Mouse (Mus musculus) limb, embryonic 14.5 days (tissue): Measurements from ENCODE around the gene Slc25a54. TPM values are rescaled to one million over a fixed set of nuclear protein-coding genes. Genes with fewer than 3 reads are reported as not detected.
A peak's percentile ranks its signal among the peaks of the same experiment; 100 is the strongest.

Experiments used
- ATAC-seq: fragments of 200-750 bp; cut with Nextera tagmentation; 2 replicates; pipeline ENCODE4 v1.8.0; 2017; ENCODE audit warnings: low read depth, moderate number of reproducible peaks, moderate TSS enrichment; ENCODE audit not compliant: low FRiP score
- DNase-seq: peaks from one replicate; pipeline ENCODE4 v3.0.0-alpha.2; 2015; ENCODE audit warnings: low spot score
- H3K27ac ChIP-seq: fragments of 300-500 bp; sonication (generic); replicated peaks from 2 replicates; pipeline ENCODE4 v1.5.1; 2014; ENCODE audit warnings: low read depth, mild to moderate bottlenecking, low read length, moderate library complexity, mixed read lengths
- H3K27me3 ChIP-seq: fragments of 300-500 bp; sonication (generic); 2 replicates; pipeline ENCODE4 v1.6.1; 2014; ENCODE audit warnings: low read length, mixed read lengths; ENCODE audit not compliant: control insufficient read depth, insufficient read depth
- H3K36me3 ChIP-seq: fragments of 300-500 bp; sonication (generic); 2 replicates; pipeline ENCODE4 v1.6.1; 2014; ENCODE audit warnings: mild to moderate bottlenecking, low read length, moderate library complexity, mixed read lengths; ENCODE audit not compliant: control insufficient read depth, insufficient read depth
- H3K4me1 ChIP-seq: fragments of 300-500 bp; sonication (generic); 2 replicates; pipeline ENCODE4 v1.6.1; 2014; ENCODE audit warnings: antibody characterized with exemption, low read length, mixed read lengths; ENCODE audit not compliant: control insufficient read depth, insufficient read depth
- H3K4me2 ChIP-seq: fragments of 300-500 bp; sonication (generic); replicated peaks from 2 replicates; pipeline ENCODE4 v1.6.1; 2014; ENCODE audit warnings: low read depth, mild to moderate bottlenecking, low read length, moderate library complexity; ENCODE audit not compliant: severe bottlenecking
- H3K4me3 ChIP-seq: fragments of 300-500 bp; sonication (generic); replicated peaks from 2 replicates; pipeline ENCODE4 v1.5.1; 2014; ENCODE audit warnings: low read length
- H3K9ac ChIP-seq: fragments of 300-500 bp; sonication (generic); 2 replicates; pipeline ENCODE4 v1.6.1; 2014; ENCODE audit warnings: mild to moderate bottlenecking, low read depth, low read length, moderate library complexity; ENCODE audit not compliant: severe bottlenecking
- H3K9me3 ChIP-seq: fragments of 300-500 bp; sonication (generic); 2 replicates; pipeline ENCODE4 v1.6.1; 2016; ENCODE audit warnings: low read length; ENCODE audit not compliant: control insufficient read depth
- POLR2A ChIP-seq: fragments of 200-500 bp; IDR thresholded peaks from 2 replicates; pipeline ENCODE4 v1.8.0; 2012; ENCODE audit warnings: inconsistent platforms, mild to moderate bottlenecking, moderate library complexity, borderline replicate concordance; ENCODE audit not compliant: insufficient read depth, insufficient read length; ENCODE audit errors: extremely low read depth
- WGBS: fragments of 180-500 bp; shearing (Covaris S2); extraction: QIAGEN DNeasy Blood & Tissue Kit; methylation state at CpG from one replicate; pipeline ENCODE4 v1.1.7; 2014; 5-methylcytosine and 5-hydroxymethylcytosine counted together
- polyA plus RNA-seq, 2 experiments: library from polyadenylated mRNA; depleted of rRNA in 1 of 2; stranded (reverse) in 1 of 2; unstranded in 1 of 2; fragments of >200 nt; fragmentation: Nextera tagmentation in 1 of 2; extraction: Ambion mirVana in 1 of 2; gene quantifications; 2 replicates each; pipeline versions ENCODE4 v1.2.1 to v1.2.3; 2012 to 2014

Slc25a54 gene
- polyA plus RNA-seq, 2 experiments: not detected

DNA sequence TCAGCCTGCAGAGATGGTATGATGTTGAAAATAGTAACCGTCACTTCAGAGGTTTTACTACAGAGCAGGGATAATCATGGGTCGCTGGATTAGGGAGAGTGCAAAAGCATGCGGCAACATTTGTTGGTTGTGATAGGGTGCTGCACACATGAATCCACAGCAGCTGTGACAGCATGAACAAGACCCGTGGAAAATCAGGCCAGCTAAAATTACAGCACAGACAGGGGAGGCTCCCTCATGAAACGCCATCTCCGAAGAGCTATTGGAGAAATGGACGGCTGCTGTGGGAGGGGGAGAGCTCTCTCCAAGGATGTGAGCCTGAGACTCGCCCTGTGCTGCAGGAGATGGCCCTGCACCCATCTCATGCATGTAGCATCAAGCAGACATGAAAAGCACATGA, 24.4 kb downstream of the Slc25a54 start:
- H3K27me3 ChIP-seq: no peaks in the 10 kb centered on the region
- no peak overlapping the region for H3K4me2 ChIP-seq
- no peak for TF ChIP-seq POLR2A
- peak; percentile 81 for ATAC-seq
- H3K27ac ChIP-seq: no peak overlapping the region
- no peaks in the 10 kb centered on the region for H3K36me3 ChIP-seq
- no peaks in the 10 kb centered on the region for H3K9me3 ChIP-seq
- H3K4me3 ChIP-seq: no peak overlapping the region
- H3K9ac ChIP-seq: no peak overlapping the region
- H3K4me1 ChIP-seq: no peaks in the 10 kb centered on the region
- 57% methylated on average over 8 of the region's 8 CpGs for WGBS
- no peak for DNase-seq

DNA sequence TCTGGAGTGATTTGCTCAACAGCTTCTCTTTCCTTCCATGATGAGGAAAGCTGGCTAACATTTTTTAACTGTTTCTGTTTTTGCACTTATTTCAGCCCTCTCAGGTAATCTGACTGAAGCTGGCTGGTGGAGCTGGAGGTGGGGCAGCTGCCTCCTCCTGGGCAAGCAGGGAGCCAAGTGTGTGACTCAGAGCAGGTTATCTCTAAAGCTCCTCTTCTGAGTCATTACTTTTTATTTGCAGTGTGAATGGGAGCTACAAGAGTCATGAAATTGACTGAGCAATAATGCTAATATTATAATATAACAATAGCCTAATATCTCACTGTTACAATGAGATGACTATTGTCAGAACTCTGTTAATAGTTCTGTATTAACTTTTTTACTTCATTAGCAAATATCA, 36.9 kb downstream of the Slc25a54 start:
- no peak for TF ChIP-seq POLR2A
- no peak overlapping the region for H3K4me3 ChIP-seq
- no peaks in the 10 kb centered on the region for H3K9me3 ChIP-seq
- DNase-seq (no peak), ATAC-seq (no peak)
- H3K4me2 ChIP-seq: no peak overlapping the region
- H3K4me1 ChIP-seq: no peaks in the 10 kb centered on the region
- no peaks in the 10 kb centered on the region for H3K27me3 ChIP-seq
- H3K27ac ChIP-seq: no peak overlapping the region
- H3K9ac ChIP-seq: no peak overlapping the region
- H3K36me3 ChIP-seq: no peaks in the 10 kb centered on the region

GRCm38 (mm10) chr3:109119562-109119961, 39.3 kb downstream of the Slc25a54 start:
- peaks cover 15% of the 10 kb centered on the region for H3K4me1 ChIP-seq
- no peaks in the 10 kb centered on the region for H3K27me3 ChIP-seq
- H3K9ac ChIP-seq: no peak overlapping the region
- 84% methylated on average over 5 of the region's 5 CpGs for WGBS
- no peaks in the 10 kb centered on the region for H3K36me3 ChIP-seq
- DNase-seq (no peak), ATAC-seq (no peak)
- no peak overlapping the region for H3K27ac ChIP-seq
- H3K4me3 ChIP-seq: no peak overlapping the region
- H3K9me3 ChIP-seq: no peaks in the 10 kb centered on the region
- TF ChIP-seq POLR2A: no peak
- H3K4me2 ChIP-seq: no peak overlapping the region

- ATAC-seq (no peak), DNase-seq (no peak)
- Histone ChIP-seq H3K9me3 (no peaks in the 10 kb centered on the region), H3K4me3 (no peak overlapping the region), H3K9ac (no peak overlapping the region), H3K27me3 (no peaks in the 10 kb centered on the region), H3K4me2 (no peak overlapping the region), H3K27ac (no peak overlapping the region), H3K36me3 (no peaks in the 10 kb centered on the region), H3K4me1 (peaks cover 15% of the 10 kb centered on the region)
- 84% methylated on average over 5 of the region's 5 CpGs for WGBS
- no peak for TF ChIP-seq POLR2A
These were observed 39.7 kb downstream of the Slc25a54 start for GRCm38 (mm10) chr3:109119973-109120372.

- H3K9ac ChIP-seq: peak within 1 kb of the TSS; percentile 97
- 0 out of 2 replicates have a peak, but pooled peaks have one; percentile 25 for TF ChIP-seq POLR2A
- peak within 1 kb of the TSS; percentile 70 for H3K4me3 ChIP-seq
- ATAC-seq (peak; percentile 88), DNase-seq (peak; percentile 71)
- whole genome bisulfite sequencing: under 1% methylated on average over 41 of the region's 49 CpGs
- no peaks in the 10 kb centered on the region for H3K27me3 ChIP-seq
- H3K4me2 ChIP-seq: peak within 1 kb of the TSS; percentile 79
- peaks cover 15% of the 10 kb centered on the region for H3K4me1 ChIP-seq
- no peaks in the 10 kb centered on the region for H3K9me3 ChIP-seq
- no peaks in the 10 kb centered on the region for H3K36me3 ChIP-seq
- peak within 1 kb of the TSS; percentile 87 for H3K27ac ChIP-seq
These were observed 42.6 kb downstream of the Slc25a54 start, which contains the start of gene Slc25a24 for GRCm38 (mm10) chr3:109122641-109123530. Slc25a24 (plus strand) TSS chr3:109123149.
